Mouse (Mus musculus): ENCODE data around the gene Iqcf5.

Gene Iqcf5

DNA sequence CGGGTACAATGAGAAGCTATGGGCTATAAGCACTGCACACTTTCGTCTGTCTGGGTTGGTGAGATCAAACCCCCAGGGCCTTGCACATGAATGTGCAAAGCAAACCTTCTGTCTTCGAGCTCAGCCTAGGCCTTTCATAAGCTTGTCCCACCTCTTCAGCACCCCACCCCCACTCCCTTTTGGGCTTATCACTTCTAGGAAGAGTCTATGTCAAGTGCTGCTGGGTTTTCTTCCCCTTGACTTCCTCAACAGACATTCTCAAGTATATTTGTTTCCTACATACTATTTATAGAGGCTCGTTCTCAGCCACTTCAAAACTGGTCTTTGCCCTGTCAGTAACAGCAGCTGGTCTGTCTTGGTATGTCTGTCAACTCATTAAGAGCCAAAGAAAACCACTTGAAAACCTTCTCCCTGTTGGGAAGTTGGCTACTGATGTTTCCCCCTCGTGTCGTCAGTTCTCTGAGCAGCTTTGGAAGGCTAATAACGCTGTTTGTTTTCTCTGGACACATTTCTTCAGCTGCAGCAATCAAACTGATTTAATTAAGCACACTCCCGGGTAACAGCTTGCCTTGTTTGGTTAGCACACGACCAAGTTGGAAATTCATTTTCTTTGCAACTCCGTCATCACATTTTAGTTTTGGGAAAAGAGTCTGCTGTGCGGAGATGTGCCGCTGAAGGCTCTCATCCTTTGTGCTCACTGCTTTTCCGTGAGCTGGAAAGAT, 1.5 kb upstream of the Iqcf5 start:
- TF ChIP-seq GATA4 (IDR thresholded peaks at IDR 0.05; ENCODE audit: insufficient replicate concordance, low read length) = no peak

DNA sequence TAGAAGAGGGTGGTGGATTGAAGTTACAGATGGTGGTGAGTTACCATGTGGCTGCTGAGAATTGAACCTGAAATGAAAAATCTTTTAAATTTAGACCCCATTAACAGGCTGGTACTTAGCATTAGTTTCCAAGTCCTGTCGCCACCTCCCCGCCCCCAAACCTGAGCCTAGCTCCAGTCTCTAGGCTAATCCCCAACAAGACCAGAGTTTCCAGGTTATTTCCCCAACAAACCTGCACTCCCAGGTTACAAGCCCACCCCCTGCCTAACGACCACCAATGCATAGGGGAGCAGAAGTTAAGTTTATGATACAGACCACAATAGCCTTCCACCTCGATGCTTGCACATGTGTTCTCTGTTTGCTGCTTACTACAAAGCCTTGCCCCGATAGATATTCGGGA, 807 bp upstream of the Iqcf5 start:
- TF ChIP-seq GATA4 (IDR thresholded peaks at IDR 0.05; ENCODE audit: insufficient replicate concordance, low read length) = no peak

DNA sequence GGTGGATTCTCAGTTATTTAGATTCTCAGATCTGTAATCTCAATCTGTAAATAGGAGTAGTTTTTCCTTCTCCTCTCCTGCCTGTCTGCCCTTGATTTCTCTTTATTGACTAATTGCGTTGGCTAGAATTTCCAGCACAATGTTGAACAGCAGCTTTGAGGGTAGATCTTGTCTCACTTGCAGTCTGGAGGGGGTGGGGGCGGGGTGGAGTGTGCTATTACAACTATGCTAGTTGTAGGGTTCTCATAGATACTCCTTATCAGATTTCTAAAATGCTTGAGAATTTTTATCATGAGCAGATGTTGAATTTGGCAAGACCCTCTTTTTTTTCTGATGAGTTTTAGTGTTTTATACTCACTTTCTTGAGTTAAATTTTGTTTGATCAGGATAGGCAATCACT, 5.1 kb downstream of the Iqcf5 start:
- no peak for TF ChIP-seq GATA4 (IDR thresholded peaks at IDR 0.05; ENCODE audit: insufficient replicate concordance, low read length)

DNA sequence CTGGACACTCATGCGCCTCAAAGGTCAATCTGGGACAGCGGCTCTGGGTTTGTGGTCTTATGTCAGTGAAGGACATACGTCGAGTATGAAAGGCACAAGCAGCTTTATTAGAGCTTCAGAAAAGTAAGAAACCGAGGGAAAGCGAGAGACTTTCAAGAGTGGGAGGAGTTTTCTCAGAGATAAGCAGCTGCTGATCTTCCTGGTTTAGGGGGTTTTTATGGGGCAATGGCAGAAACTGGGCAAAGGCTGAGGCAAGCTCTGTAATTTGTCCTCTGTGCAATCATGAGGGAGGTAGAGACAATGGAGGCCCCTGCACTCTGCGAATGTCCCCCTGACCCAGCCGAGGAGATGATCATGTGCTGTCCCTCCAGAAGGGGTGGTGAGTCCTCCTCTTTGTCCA, 5.5 kb downstream of the Iqcf5 start:
- TF ChIP-seq GATA4 (IDR thresholded peaks at IDR 0.05; ENCODE audit: insufficient replicate concordance, low read length) = no peak

DNA sequence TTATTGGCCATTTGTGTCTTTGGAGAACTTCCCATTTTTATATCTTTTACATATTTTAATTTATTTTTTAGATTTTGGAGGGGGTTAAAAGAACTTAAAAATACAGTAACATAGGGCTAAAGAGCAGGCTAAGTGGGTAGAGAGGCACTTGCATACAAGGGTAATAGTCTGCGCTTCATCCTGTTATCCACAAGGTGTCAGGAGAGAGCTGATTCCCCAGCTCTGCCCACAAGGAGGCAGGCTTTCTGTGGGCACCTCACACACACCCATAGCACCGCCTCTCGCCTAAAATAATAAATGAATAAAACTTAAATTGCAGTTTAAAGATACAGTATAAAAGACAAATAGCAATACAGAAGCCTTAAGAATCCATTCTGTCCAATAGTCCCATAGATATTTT, 17.5 kb downstream of the Iqcf5 start:
- TF ChIP-seq GATA4 (IDR thresholded peaks at IDR 0.05; ENCODE audit: insufficient replicate concordance, low read length) = no peak

DNA sequence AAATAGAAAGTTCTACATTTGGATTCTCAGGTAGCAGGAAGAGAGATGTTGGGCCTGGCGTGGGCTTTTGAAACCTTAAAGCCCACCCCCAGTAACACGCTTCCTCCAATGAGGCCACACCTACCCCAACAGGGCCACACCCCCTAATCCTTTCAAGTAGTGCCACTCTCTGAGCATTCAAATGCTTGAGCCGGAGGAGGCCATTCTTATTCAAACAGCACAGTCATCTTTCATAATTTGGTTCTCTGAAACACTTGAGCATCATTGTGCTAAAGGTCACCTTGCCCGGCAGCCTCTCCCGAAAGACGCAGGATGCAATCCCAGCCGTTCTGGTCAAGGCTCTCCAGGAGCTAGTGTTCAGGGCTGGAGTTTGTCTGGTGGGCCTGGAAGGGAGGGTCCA, 19.9 kb downstream of the Iqcf5 start:
- TF ChIP-seq GATA4 (IDR thresholded peaks at IDR 0.05; ENCODE audit: insufficient replicate concordance, low read length) = no peak

DNA sequence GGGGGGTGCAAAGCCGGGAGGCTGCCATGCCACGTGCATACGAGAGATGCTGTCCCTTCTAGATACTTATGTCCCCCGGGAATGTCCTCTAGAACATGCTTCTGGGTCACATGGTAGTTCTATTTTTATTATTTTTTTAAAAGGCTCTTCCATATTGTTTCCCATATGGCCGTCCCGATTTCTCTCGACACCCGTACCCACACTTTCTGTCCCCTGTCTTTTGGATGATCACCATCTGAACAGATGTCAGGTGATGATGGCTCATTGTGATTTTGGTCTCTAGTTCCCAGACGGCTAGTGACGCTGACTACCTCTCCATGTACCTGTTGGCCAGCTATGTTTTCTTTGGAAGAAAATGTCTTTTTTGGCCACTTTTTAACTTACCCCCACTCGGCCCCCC, 20.6 kb downstream of the Iqcf5 start:
- no peak for TF ChIP-seq GATA4 (IDR thresholded peaks at IDR 0.05; ENCODE audit: insufficient replicate concordance, low read length)

DNA sequence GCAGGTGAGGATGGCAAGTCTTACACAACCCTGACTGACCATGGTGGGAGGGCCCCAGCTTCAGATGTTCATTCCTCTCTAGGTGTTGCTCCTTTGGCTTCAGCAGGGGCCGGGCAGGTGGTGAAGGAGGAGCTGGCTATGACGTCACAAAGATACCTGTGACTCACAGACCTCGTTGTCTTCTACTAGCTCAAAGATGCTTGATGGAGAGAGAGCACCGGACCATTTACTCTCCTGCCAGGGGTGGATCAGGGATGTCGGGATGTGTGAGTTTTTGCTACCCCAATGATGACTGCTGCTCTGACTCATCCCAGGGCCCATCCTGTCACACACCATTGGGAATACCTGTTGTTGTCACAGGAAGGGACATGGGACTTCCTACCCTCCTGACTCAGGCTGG, 47.2 kb downstream of the Iqcf5 start, which contains the start of gene Iqcf3:
Iqcf3 (minus strand) TSS at position 101 of the 400 bp plus-strand sequence.
- no peak for TF ChIP-seq GATA4 (IDR thresholded peaks at IDR 0.05; ENCODE audit: insufficient replicate concordance, low read length)

DNA sequence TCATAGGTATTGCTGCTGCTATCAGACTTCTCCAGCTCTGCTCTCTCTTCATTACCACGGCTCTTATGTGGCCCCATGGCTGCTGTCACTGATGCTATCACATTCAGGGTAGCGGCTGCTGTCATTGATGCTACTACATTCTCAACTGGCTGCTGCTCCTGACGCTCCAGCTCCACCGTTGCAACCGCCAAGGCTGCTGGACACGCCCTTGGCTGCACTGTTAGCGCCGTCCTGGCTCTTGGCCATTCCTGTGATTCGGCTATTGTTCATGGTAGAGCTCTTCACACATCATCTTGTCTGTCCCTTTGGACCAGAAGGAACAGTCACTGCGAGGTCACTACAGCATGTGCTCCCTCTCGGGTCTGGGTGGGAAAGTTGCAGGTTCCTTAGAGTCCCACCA, 47.9 kb downstream of the Iqcf5 start:
- TF ChIP-seq GATA4 (IDR thresholded peaks at IDR 0.05; ENCODE audit: insufficient replicate concordance, low read length) = no peak

DNA sequence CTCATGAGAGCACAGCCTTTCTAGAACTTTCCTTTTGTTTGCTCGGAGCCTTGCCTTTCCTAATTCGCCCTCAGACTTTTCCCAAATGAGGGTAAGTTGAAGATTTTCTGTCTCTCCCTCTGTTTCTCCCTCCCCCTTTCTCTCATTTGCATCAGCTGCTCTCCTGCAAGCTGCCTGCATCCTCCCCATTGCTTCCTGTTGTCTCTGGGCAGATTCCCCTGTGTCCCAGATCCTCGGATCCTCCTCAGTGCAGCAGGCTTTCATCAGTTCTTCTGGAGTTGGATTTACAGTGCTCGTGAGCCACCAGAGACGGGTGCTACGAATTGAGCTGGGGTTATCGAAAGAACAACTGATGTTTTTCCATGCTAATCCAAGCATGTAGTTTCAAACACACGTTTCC, 49.7 kb downstream of the Iqcf5 start:
- TF ChIP-seq GATA4 (IDR thresholded peaks at IDR 0.05; ENCODE audit: insufficient replicate concordance, low read length) = no peak
